Mouse (Mus musculus) regulatory T cell (primary cell): ENCODE results near the gene Gm19426.

ENCODE experiments used
- in situ Hi-C: fragments of 300-600 bp; cut with MboI, MseI; formaldehyde crosslinking; loops from one replicate; pipeline ENCODE4 v1.15.1; 2025; ENCODE audit warnings: high pct_unique_total_duplicates

Gene Gm19426

DNA sequence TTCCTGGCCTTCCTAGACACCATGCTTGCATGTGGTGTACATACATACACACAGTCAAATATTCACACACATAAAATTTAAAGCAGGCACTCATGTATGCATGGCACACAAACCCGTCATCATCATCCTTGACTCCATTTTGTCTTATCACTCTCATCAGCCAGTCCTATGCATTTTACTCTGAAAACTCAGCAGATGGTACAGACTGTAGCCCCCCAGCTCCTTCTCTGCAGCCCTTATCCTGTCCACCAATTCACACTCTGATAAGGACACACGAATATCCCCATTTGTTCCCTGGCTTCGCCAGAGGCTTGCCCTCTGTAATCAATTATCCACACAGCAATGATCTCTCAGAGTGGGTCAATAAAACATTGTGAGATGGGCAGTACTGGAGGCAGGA is 22.3 kb downstream of the Gm19426 start:
- in situ Hi-C loops: no loop called here

DNA sequence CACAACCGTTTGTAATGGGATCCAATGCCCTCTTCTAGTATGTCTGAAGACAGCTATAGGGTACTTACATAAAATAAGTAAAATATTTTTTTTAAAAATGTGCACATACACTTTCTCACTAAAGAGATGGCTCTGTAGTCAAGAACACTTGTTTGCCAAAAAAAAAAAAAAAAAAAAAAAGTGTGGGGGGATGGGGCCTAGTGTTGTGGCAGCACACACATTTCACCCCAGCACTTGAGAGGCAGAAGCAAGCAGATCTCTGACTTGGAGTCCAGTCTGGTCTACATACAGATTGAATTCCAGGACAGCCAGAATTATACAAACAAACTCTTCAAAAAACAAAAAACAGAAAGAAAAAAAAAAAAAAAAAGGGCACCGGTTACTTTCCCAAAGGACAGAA is 22.7 kb downstream of the Gm19426 start:
- in situ Hi-C loops: no loop called here

DNA sequence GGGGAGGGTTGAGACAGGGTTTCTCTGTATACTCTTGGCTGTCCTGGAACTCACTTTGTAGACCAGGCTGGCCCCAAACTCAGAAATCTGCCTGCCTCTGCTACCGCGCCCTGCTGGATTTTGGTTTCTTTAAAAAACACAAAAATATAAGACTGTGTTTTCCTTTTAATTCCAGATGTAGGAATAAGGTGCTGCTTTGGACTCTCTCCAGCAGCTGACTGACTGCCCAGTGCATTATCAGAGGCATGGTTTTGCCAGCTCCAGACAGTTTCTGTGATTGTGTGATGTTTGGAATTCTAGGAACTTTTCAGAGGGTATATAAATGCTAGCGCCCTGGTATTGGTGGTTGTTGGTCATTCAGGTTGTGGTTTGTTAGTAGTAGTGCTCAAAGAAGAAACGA is 26.1 kb downstream of the Gm19426 start:
- in situ Hi-C loops: no loop called here

DNA sequence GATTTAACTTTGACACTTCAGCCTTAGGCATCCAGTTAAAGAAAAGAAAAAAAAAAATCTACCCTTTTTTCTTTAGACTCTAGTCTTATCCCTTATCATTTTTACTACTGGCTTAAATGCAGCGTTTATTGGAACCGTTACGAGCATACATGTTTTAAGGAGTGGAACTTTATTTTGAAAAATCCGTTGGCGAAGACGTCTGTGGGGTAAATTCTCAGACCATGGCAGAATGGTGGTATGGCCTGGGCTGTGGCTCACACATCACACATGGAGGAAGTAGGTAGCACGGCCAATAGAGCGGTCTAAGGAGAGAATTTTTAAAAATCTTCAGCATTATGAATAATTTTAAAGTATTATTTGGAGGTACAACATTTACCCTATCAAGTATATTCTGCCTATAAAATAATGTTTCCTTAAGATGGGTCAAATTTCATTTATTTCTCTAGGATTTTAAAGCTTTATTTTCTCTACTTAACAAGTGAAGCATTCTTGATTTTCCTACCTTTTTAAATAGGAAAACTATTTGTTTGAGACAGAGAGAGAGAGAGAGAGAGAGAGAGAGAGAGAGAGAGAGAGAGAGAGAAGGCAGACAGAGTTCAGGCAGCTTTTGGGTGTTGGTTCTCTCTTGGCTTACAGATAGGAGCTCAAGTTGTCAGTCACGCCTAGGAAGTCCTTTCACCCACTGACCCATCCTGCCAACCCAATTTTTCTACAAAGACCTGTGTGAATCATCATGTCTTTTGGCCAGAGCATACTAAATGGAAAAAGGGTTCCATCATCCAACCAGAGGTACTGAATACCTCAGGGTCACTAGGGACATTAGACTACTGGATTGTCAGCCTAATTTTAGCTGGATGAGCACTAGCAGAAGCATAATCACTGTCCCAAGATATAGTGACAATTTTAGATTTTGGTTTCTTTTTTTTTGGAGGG is 26.8 kb downstream of the Gm19426 start:
- in situ Hi-C loops: no loop called here

DNA sequence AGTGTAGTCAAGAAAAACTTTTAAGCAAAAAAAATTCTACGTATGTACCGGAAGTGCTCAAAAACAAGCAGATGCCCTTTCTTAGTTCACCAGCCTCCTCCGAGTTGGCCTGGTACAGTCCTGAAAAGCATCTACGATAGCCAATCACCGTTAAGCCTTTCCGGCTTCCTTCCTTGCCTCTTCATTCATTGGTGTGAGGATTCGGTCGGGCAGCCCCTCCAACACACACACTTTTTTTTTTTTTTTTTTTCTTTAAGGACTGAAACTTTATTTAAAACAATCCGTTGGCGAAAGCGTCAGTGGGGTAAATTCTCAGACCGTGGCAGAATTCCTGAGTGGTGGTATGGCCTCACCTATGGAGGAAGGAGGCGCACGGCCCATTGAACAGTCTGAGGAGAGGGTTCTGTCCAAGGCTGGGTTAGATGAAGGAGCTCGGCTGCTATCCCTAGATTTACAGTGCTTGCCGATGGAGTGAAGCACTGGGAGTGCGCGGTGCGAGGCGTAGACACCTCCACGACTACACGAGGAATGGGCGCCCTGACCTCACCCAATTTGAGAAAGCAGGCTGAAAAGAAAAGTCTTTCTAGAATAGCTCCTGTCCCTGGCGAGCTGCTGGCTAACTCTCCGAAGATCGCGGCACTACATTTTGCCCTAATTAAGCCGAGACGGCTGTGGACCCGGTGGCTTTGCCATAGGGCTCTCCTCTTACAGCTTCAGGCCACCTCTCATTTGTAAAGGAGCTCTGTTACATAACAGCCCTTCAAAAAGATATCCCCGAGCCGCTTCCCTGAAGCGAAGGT is 27.7 kb downstream of the Gm19426 start:
- in situ Hi-C loops: no loop called here

DNA sequence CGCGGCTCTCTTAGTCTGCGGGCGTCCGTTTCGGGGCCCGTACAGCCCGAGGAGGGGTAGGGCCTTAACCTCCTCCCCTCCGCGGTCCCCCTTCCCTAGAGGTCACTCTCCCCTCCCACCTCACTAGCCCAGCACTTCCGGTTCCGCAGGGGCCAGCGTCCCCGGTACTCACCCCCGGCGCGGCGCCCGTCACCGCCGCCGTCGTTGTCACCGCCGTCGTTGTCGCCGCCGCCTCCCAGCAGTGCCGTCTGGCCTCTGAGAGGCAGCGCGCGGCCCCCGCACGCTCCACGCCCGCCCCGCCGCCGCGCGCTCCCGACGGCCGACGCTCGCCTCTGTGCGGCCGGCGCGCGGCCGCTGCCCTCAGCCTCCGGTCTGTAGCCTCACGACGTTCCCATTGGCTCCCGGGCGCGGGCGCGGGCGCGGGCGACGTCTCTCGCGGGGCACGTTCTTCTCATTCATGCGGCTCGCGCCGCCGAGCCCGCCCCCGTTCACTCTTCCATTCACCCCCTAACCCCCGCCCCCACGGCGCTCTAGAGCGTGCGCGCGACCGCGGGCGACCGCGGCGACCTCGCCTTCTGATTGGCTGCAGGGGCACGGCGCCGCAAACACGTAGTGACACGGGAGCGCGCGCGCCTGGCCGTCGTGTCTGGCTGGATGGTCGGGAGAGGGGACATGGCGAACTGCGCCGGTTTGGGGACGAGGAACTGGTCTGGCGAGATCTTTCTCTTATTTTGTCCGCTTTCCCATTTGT is 28.5 kb downstream of the Gm19426 start, which contains the start of gene Zdhhc5:
Gene Zdhhc5 (minus strand): TSS at position 370 of the 751 bp plus-strand sequence.
- in situ Hi-C loops: loop anchor here (5.0 kb wide), 1 partner anchor 38 kb away; the partner anchor contains the start of genes Gm28635, Med19 and Tmx2

DNA sequence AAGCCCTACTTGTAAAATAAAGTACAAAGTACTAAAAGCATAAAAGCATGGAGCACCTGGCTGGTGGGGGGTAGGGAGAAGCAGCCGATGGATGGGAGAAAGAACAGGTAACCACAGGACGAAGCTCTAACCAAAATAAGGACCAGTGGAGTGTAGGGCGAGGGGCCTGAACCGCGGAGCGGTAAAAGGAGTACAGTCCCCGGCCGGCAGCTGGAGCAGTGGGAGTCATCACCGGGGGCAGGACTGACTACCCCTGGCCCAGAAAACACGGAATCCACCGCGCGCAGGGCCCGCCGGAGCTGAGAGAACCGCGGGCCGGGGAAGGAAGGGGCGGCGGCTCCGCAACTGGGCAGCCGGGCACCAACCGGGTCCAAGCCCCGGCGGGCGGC is 29.0 kb downstream of the Gm19426 start:
- in situ Hi-C loops: loop anchor here (5.0 kb wide), 1 partner anchor 37 kb away; the partner anchor contains the start of genes Gm28635, Med19 and Tmx2

DNA sequence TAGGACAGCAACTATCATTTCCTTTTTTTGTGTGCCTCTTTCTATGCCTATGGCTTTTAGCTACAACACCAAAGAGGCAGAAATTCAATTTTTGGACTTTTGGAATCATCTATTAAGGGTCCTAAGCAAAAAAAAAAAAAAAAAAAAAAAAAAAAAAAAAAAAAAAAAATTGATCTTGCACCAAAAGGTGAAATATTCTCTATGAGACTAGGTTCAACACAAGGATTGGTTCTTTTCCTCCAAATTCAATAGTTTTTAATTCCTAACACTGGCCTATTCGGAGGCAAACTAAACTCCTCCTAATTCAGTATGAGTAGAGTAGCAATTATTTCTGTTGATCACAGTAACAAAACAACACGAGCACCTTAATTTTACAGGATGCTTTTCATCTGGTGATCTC is 31.6 kb downstream of the Gm19426 start:
- in situ Hi-C loops: loop anchor here (5.0 kb wide), 1 partner anchor 35 kb away; the partner anchor contains the start of genes Gm28635, Med19 and Tmx2

DNA sequence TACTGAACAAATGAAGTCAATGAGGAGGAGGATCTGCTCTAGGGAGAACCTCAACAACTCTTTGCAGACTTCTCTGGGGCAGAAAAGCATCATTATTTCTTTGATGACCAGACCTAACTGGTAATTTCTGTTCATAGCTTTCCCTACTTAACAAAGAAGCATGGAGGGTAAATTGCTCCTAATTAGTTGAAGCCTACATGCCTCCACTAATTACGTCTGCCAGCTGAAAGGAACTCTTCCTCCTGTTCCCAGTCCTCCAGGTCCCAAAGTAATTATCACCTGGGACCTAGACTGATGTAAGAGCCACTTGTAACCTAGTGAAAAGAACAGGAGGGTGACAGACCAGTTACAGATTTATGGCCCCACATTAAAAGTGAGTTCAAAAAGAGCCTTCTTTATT is 35.9 kb downstream of the Gm19426 start:
- in situ Hi-C loops: no loop called here

DNA sequence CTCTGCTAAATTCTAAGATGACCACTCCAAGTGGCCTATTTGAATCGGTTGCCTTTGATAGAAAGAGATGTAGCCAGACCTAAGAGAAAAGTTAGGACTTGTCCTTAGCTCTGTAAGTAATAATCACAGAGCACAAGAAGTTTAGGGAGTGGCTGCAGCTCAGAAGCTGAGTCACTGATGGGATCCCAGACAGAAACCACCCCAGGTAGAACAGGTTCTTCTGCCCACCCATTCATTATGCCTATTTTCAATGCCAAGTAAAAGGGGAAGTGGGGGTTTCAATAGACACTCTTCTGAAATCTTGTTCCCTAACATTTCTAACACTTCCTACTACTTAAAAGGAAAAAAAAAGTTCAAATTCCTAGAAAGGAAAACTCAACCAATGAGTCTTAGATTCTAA is 38.2 kb downstream of the Gm19426 start:
- in situ Hi-C loops: no loop called here

DNA sequence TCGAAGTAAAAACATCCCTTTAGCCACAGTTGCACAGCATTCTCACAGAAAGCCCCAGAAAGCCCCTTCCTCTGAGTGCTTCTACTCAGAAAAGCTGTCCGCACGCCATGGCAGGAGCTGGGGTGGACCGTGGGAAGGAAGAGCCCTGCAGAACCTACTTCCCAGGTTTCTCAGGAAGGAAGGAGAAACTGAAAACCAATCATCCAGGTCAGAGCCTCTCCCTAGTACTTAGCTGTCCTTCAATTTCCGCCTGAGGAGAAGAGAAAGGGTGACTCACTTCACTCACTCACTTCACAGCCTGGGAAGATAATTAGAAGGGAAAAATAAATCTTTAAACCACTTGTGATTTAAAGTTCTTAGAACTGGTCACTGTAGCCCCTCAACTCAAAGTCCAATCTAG is 39.1 kb downstream of the Gm19426 start:
- in situ Hi-C loops: no loop called here

DNA sequence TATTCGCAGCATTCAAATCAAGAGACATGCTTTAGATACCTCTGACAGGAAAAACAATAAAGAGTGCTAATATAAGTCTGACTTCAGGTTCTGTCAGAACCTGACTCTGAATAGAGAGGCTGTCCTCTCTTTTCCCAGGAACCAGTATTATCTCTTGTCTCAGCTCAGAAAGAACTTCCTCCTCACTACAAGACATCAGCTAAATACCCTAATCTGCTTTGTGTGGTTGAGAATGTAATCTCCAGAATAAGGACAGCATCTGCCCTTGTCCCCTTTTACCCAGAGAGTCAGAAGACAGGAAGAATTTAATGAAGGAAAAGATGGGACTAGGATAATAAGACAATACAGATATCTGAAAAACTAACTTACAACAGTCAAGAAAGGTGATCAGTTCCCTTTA is 40.0 kb downstream of the Gm19426 start:
- in situ Hi-C loops: no loop called here

DNA sequence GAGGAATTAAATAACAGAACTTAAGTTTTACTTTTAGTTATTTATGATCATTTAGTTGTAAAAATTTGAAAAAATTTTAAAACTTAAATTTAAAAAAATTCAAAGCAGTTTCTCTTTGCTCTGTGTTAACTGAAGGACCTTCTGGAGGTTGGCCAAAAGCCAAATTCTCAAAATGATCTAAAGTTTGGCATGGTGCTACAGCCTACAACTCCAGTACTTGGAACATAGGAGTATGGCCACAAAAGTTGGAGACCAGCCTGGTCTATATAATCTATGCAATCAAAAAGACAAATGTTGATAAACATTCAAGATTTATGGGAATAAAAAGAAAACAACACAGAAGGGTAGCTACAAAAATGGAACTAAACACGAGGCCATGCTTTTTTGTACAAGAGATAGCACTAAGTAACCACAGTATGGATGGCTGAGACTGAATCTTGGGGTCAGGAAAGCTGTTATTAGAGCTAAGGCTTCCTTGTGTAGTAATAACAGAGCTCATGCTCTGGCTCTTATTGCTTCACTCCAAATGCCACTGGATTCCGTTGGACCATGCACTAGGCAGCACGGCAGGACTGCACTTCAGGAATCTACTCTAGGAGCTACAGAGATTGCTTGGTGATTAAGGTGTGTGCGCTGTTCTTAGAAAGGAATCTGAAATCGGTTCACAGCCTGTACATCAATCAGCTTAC is 48.3 kb downstream of the Gm19426 start:
- in situ Hi-C loops: loop anchor here (25.0 kb wide), 1 partner anchor 908 kb away; no protein-coding TSS in a partner anchor
